In the genomic region with DNA sequence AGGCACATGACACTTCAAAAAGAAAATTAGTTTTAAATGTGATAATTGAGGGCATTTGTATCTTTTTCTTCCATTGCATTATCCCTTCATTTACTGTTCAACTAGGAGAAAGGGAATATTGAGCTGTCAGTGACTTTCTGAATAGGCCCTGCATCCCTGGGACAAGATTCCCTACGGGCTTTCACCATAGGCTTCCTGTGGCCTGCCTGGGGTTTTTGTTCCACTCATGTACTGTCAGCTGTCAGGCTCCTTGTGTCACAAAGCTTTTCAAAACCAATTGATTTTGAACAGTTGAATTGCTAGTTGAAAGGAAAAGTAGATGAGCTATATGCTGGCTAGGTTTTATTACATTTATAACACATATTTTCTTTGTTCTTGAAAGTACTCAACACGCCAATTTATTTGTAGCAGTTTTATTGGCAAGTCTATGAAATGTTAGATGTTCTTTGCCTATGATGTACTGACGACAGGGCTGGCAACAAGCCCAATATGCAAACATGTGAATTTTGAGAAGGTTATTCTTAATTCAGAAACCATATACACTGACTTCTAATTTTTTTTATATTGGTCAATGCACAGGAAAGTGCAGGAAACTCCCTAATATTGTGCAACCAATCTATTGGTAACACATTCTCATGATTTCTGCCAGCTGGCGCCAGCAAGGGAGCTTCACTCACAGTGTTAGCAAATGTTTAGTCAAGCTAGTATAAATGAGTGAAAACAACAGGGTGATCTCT, we compare ENCODE assay signal across 9 mouse cellular contexts. TPM values are rescaled to one million over a fixed set of nuclear protein-coding genes. Genes with fewer than 3 reads are reported as not detected.
A peak's percentile ranks its signal among the peaks of the same experiment; 100 is the strongest.
DNase-seq lines count a peak whose midpoint lies in the region; ATAC-seq and TF ChIP-seq lines count a peak whose summit lies in the region.
"Had no signal": no experiment of that assay in that cellular context is flagged by ENCODE, and none has a peak within 500 bp of the region (broad histone marks: within the 10 kb centered on the region; RNA-seq: fewer than 3 reads in every experiment).

No protein-coding gene starts in this region.

- H3K9ac ChIP-seq in heart, embryonic 12.5 days, result no peak overlapping the region

- intact Hi-C loops in heart, postnatal 10 days (cut with DNase I), result no loop called here

- no peak overlapping the region for H3K4me2 ChIP-seq in heart, embryonic 12.5 days
- H3K4me2 ChIP-seq in myocyte (ENCODE audit: low read depth), result no peak overlapping the region

- no peak overlapping the region for H3K27ac ChIP-seq in heart, embryonic 12.5 days (ENCODE audit: poor library complexity, severe bottlenecking)

- no peaks in the 10 kb centered on the region for H3K27me3 ChIP-seq in heart, embryonic 12.5 days (replicated peaks)
- no peaks in the 10 kb centered on the region for H3K27me3 ChIP-seq in myocyte (ENCODE audit: control insufficient read depth, insufficient read depth, insufficient read length)

- H3K4me3 ChIP-seq in heart, embryonic 12.5 days, result no peak overlapping the region
- no peak overlapping the region for H3K4me3 ChIP-seq in myocyte

- no peaks in the 10 kb centered on the region for H3K9me3 ChIP-seq in heart, embryonic 12.5 days (replicated peaks)

- WGBS in heart, embryonic 12.5 days, result 77% methylated on average over 4 of the region's 4 CpGs

- H3ac ChIP-seq in myocyte (ENCODE audit: control insufficient read depth, insufficient read length), result no peak overlapping the region

- ATAC-seq in heart, embryonic 12.5 days (ENCODE audit: insufficient number of reproducible peaks, low FRiP score), result no peak
- ATAC-seq in inflammation-experienced regulatory T-cells, adult 6 months, result no peak

- no peaks in the 10 kb centered on the region for H3K36me3 ChIP-seq in heart, embryonic 12.5 days
- no peaks in the 10 kb centered on the region for H3K36me3 ChIP-seq in myocyte (ENCODE audit: control insufficient read depth, insufficient read depth)

- H3K79me2 ChIP-seq in myocyte (ENCODE audit: control insufficient read depth, insufficient read depth), result no peaks in the 10 kb centered on the region

- peak; percentile 31 to 48 for DNase-seq in heart, adult 9 months (ENCODE audit: low spot score in 2 of 2)
- peak; percentile 15 to 22 for DNase-seq in right cerebral cortex, postnatal 10 days (ENCODE audit: low spot score in 2 of 2)
- DNase-seq in right cerebral cortex, adult 18-20 months, result no peak
- DNase-seq in heart, postnatal 10 days, result peak; percentile 5 to 14
- DNase-seq in thymus, postnatal 4 days, result no peak

- no peaks in the 10 kb centered on the region for H3K4me1 ChIP-seq in heart, embryonic 12.5 days (replicated peaks)

- no peak for TF ChIP-seq POLR2A in myocyte (IDR thresholded peaks at IDR 0.05; ENCODE audit: insufficient read length, low read depth)

TF ChIP-seq in myocyte, 11 proteins besides CTCF, POLR2A, EP300 and RAD21:
- TF ChIP-seq CEBPB (IDR thresholded peaks at IDR 0.05; ENCODE audit: insufficient read depth, poor library complexity, severe bottlenecking), result peak; percentile 73
- TF ChIP-seq MAX (IDR thresholded peaks at IDR 0.05; ENCODE audit: low read depth), result no peak

RNA-seq across cellular contexts. Expression of gene Arsj, which starts 37.4 kb away (rescaled TPM):
- 0.63 and 0.80 TPM in 2 replicates for polyA plus RNA-seq in heart, embryonic 12.5 days (2016; fragmentation: Nextera tagmentation; extraction: Ambion mirVana)
- 1 to 10 TPM; 1.4 to 1.8 TPM for total RNA-seq in heart, postnatal 10 days (2021)
- 1.8 TPM for polyA plus RNA-seq in myocyte (2012; fragmentation: generic; extraction: Trizol)
- not detected for polyA plus RNA-seq in inflammation-experienced regulatory T-cells, adult 6 months (2017; shearing (Covaris generic))
- total RNA-seq: MEL had no signal

Comparison
In these comparisons a context has a peak if more than half of its experiments do, and no peak if none do; other contexts are left out.
1. DNase-seq: peak in heart, adult 9 months (2 of 2), right cerebral cortex, postnatal 10 days (2 of 2) and heart, postnatal 10 days (2 of 2); none in right cerebral cortex, adult 18-20 months (single experiment) and thymus, postnatal 4 days (single experiment).